In the genomic region with DNA sequence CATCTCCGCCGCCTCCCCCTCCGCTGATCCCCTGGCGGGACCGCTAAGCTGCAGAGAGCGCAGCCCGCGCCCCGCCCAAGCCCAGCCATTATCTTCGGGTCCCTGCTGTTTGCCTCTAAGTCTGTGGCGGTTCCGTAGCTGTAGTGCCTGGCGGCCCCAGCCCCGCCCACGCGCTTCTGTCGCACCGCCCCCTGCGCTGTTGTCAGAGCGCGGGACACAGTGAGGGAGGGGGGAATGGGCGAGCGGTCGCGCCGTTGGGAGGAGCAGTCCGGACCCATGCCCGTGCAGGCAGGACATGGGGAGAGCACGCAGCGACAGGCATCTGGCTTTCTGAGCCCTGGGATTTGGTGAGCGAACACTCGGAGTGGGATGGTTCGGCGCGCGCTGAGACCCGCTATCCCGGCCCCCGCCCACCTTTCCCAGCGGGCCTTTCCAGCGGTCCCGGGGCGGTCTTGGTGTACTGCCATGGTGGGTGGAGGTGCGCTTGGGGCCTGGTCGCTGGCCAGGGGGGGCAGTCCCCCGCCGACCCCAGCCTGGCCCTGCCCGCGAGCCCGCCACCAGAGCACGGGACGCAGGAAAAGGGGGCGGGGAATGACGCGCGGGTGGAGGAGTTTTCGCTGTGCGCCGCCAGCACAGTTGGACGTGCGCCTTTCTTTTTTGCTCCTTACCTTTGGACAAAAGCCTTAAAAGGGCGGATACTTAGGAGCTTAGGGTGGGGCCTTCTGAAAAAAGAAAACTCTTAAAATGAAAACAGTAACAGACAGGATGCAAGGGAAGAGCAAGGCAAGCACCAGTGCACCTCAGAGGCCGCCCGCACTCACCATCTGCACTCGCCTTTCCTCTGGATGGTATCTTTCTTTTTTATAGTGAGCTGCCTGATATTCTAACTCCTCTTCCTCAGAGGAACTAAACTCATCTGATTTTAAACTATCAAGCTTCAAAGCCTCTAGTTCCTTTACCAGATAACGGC, we compare ENCODE assay signal across 8 mouse cellular contexts. TPM values are rescaled to one million over a fixed set of nuclear protein-coding genes. Genes with fewer than 3 reads are reported as not detected.
DNase-seq lines count a peak whose midpoint lies in the region; ATAC-seq lines count a peak whose summit lies in the region.

Gene Cldn34c1 (plus strand): TSS at position 205 of the 970 bp plus-strand sequence.

- H3K4me2 ChIP-seq in embryonic facial prominence, embryonic 12.5 days (replicated peaks), result peak within 1 kb of the TSS; percentile 40

- H3K27ac ChIP-seq in embryonic facial prominence, embryonic 12.5 days, result peak within 1 kb of the TSS; percentile 93
- H3K27ac ChIP-seq in midbrain, embryonic 10.5 days (replicated peaks), result peak within 1 kb of the TSS; percentile 92

- intact Hi-C loops in left cerebral cortex, postnatal 4 days (cut with DNase I), result no loop called here

- peak within 1 kb of the TSS; percentile 50 for H3K4me3 ChIP-seq in embryonic facial prominence, embryonic 12.5 days
- peak within 1 kb of the TSS; percentile 63 for H3K4me3 ChIP-seq in midbrain, embryonic 10.5 days

- no peaks in the 10 kb centered on the region for H3K27me3 ChIP-seq in embryonic facial prominence, embryonic 12.5 days
- H3K27me3 ChIP-seq in midbrain, embryonic 10.5 days (ENCODE audit: low read depth, poor library complexity, severe bottlenecking), result no peaks in the 10 kb centered on the region

- 4% methylated on average over 65 of the region's 66 CpGs for WGBS in embryonic facial prominence, embryonic 12.5 days
- 4% methylated on average over 65 of the region's 66 CpGs for WGBS in midbrain, embryonic 10.5 days

- H3K4me1 ChIP-seq in embryonic facial prominence, embryonic 12.5 days, result no peaks in the 10 kb centered on the region
- H3K4me1 ChIP-seq in midbrain, embryonic 10.5 days, result no peaks in the 10 kb centered on the region

- no peaks in the 10 kb centered on the region for H3K36me3 ChIP-seq in embryonic facial prominence, embryonic 12.5 days
- no peaks in the 10 kb centered on the region for H3K36me3 ChIP-seq in midbrain, embryonic 10.5 days

- peak; percentile 56 to 62 for DNase-seq in adrenal gland, postnatal 4 days (ENCODE audit: low spot score in 2 of 2)
- DNase-seq in heart, adult 11 months, result peak; percentile 99
- DNase-seq in kidney, adult 11 months, result peak; percentile 82
- peak; percentile 89 for DNase-seq in left cerebral cortex, postnatal 4 days
- peak; percentile 88 for DNase-seq in midbrain, embryonic 10.5 days (ENCODE audit: low spot score)
- peak; percentile 65 to 73 for DNase-seq in right cerebral cortex, postnatal 36 days (ENCODE audit: low spot score in 2 of 2)
- peak; percentile 32 to 75 for DNase-seq in urinary bladder, postnatal 36 days (ENCODE audit: low spot score in 2 of 2)

- no peaks in the 10 kb centered on the region for H3K9me3 ChIP-seq in embryonic facial prominence, embryonic 12.5 days
- H3K9me3 ChIP-seq in midbrain, embryonic 10.5 days (replicated peaks), result peaks cover 7% of the 10 kb centered on the region; the same call in 1 of the 2 replicates

- H3K9ac ChIP-seq in embryonic facial prominence, embryonic 12.5 days, result peak within 1 kb of the TSS; percentile 55; the same call in 1 of the 2 replicates

- peak; percentile 99 for ATAC-seq in embryonic facial prominence, embryonic 12.5 days (ENCODE audit: insufficient number of reproducible peaks, insufficient read depth, low FRiP score, low TSS enrichment)

RNA-seq across cellular contexts. Expression of gene Cldn34c1, which starts in this region (rescaled TPM):
- 10 to 100 TPM in 1 of 2 experiments, 1 to 10 TPM in 1; 7.1 to 15.7 TPM for total RNA-seq in adrenal gland, postnatal 4 days (2021)
- polyA plus RNA-seq in embryonic facial prominence, embryonic 12.5 days (2016; fragmentation: Nextera tagmentation; extraction: Ambion mirVana), result 20.7 and 23.0 TPM in 2 replicates
- total RNA-seq in left cerebral cortex, postnatal 4 days (2021), result 10 to 100 TPM; 14.8 to 25.3 TPM
- polyA plus RNA-seq in midbrain, embryonic 10.5 days (2016; fragmentation: Nextera tagmentation; extraction: Ambion mirVana), result 16.8 and 21.5 TPM in 2 replicates

Comparison
In these comparisons a context has a peak if more than half of its experiments do, and no peak if none do; other contexts are left out.
1. Peak in every context shown above with its lines: DNase-seq, ATAC-seq, H3K4me3 ChIP-seq and H3K27ac ChIP-seq.